Comparison of ENCODE assay signal across 11 mouse cellular contexts in genomic region chr17:49824142-49824840, GRCm38 (mm10).
DNase-seq lines count a peak whose midpoint lies in the region; ATAC-seq and TF ChIP-seq lines count a peak whose summit lies in the region.
"Had no signal": no experiment of that assay in that cellular context is flagged by ENCODE, and none has a peak within 500 bp of the region (broad histone marks: within the 10 kb centered on the region; RNA-seq: fewer than 3 reads in every experiment).

No protein-coding gene starts in this region.

- WGBS in liver, embryonic 12.5 days (ENCODE audit: insufficient replicate concordance): 29% methylated on average over 6 of the region's 6 CpGs
- 64% methylated on average over 6 of the region's 6 CpGs for WGBS in kidney, adult 2 months

- H3K27me3 ChIP-seq in liver, embryonic 12.5 days (replicated peaks): no peaks in the 10 kb centered on the region
- H3K27me3 ChIP-seq in kidney, adult 2 months (replicated peaks; ENCODE audit: control insufficient read depth, insufficient read depth, low read length): no peaks in the 10 kb centered on the region
- H3K27me3 ChIP-seq: Patski had no signal

- no peak for TF ChIP-seq POLR2A in kidney, adult 2 months (IDR thresholded peaks at IDR 0.05; ENCODE audit: low read depth, low read length)

- no peaks in the 10 kb centered on the region for H3K36me3 ChIP-seq in liver, embryonic 12.5 days
- no peaks in the 10 kb centered on the region for H3K36me3 ChIP-seq in kidney, adult 2 months (ENCODE audit: control insufficient read depth, insufficient read depth, low read length)

- no peak overlapping the region for H3K4me3 ChIP-seq in liver, embryonic 12.5 days
- H3K4me3 ChIP-seq in kidney, adult 2 months (ENCODE audit: insufficient read depth, low read depth, low read length): no peak overlapping the region
- H3K4me3 ChIP-seq: left cerebral cortex, adult 2 months had no signal

- DNase-seq in Muller cell, postnatal 12 days (ENCODE audit: inconsistent ontology term): peak; percentile 39
- DNase-seq in adipocyte (ENCODE audit: low spot score): peak; percentile 55
- peak; percentile 12 to 22 for DNase-seq in heart, adult 9 months (ENCODE audit: low spot score in 2 of 2)
- DNase-seq in layer of hippocampus, adult 9-11 months: peak; percentile 81
- no peak for DNase-seq in kidney, adult 2 months

- ATAC-seq in erythroid progenitor cell, adult 5-6 weeks (replicated peaks; ENCODE audit: low FRiP score, poor library complexity, severe bottlenecking): no peak
- ATAC-seq in liver, embryonic 12.5 days: no peak
- ATAC-seq: hindbrain, embryonic 16.5 days; lung, postnatal 0 days; Patski had no signal

- H3K4me1 ChIP-seq in liver, embryonic 12.5 days: no peaks in the 10 kb centered on the region
- H3K4me1 ChIP-seq in kidney, adult 2 months (ENCODE audit: control insufficient read depth, insufficient read depth, low read length): no peaks in the 10 kb centered on the region

- H3K27ac ChIP-seq in liver, embryonic 12.5 days: no peak overlapping the region
- H3K27ac ChIP-seq in kidney, adult 2 months (ENCODE audit: insufficient read depth, low read depth, low read length): no peak overlapping the region
- H3K27ac ChIP-seq: left cerebral cortex, adult 2 months had no signal

- no peak for TF ChIP-seq CTCF in kidney, adult 2 months (conservative IDR thresholded peaks at IDR 0.05; ENCODE audit: insufficient read depth, insufficient read length, low read depth, low read length)

- H3K9me3 ChIP-seq in liver, embryonic 12.5 days (replicated peaks): no peaks in the 10 kb centered on the region

- H3K9ac ChIP-seq in liver, embryonic 12.5 days: no peak overlapping the region

- no peak overlapping the region for H3K4me2 ChIP-seq in liver, embryonic 12.5 days
